Mouse (Mus musculus) liver, embryonic 14.5 days (tissue): ENCODE results near the gene Prune2. TPM values are rescaled to one million over a fixed set of nuclear protein-coding genes. Genes with fewer than 3 reads are reported as not detected.

ENCODE experiments used
- ATAC-seq: fragments of 200-750 bp; cut with Nextera tagmentation; 2 replicates; pipeline ENCODE4 v1.8.0; 2017; ENCODE audit warnings: moderate number of reproducible peaks, mild to moderate bottlenecking, moderate library complexity; ENCODE audit not compliant: insufficient read depth
- DNase-seq, 3 experiments: peaks; one replicate each; pipeline ENCODE4 v3.0.0-alpha.2; 2012 to 2013; ENCODE audit warnings: low read depth in 3 of 3, low spot score in 3 of 3
- H3K27ac ChIP-seq: fragments of 300-500 bp; sonication (generic); 2 replicates; pipeline ENCODE4 v1.5.1; 2014; ENCODE audit warnings: moderate library complexity, mild to moderate bottlenecking, control low read depth, inconsistent platforms
- H3K27me3 ChIP-seq: fragments of 300-500 bp; sonication (generic); 2 replicates; pipeline ENCODE4 v1.6.1; 2014; ENCODE audit warnings: mild to moderate bottlenecking, low read length, moderate library complexity; ENCODE audit not compliant: control insufficient read depth, insufficient read depth
- H3K36me3 ChIP-seq: fragments of 300-500 bp; sonication (generic); replicated peaks from 2 replicates; pipeline ENCODE4 v1.6.1; 2014; ENCODE audit warnings: low read depth; ENCODE audit not compliant: control insufficient read depth, insufficient read depth
- H3K4me1 ChIP-seq, 2 experiments: fragments of 200-500 bp in 1 of 2; fragments of 300-500 bp in 1 of 2; sonication (generic) in 1 of 2; replicated peaks; 2 replicates each; pipeline ENCODE4 v1.6.1; 2012 to 2014; ENCODE audit warnings: antibody characterized with exemption in 1 of 2, inconsistent platforms in 1 of 2, low read length in 1 of 2; ENCODE audit not compliant: control insufficient read depth in 2 of 2, insufficient read depth in 2 of 2
- H3K4me2 ChIP-seq: fragments of 300-500 bp; sonication (generic); 2 replicates; pipeline ENCODE4 v1.6.1; 2014; ENCODE audit warnings: low read depth, mild to moderate bottlenecking, control low read depth, moderate library complexity
- H3K4me3 ChIP-seq, 2 experiments: fragments of 200-500 bp in 1 of 2; fragments of 300-500 bp in 1 of 2; sonication (generic) in 1 of 2; 2 replicates each; pipeline ENCODE4 v1.5.1; 2012 to 2014; ENCODE audit warnings: low read depth in 2 of 2, low read length in 2 of 2, mild to moderate bottlenecking in 2 of 2, control low read depth in 1 of 2, inconsistent platforms in 1 of 2, moderate library complexity in 1 of 2; ENCODE audit not compliant: insufficient read depth in 1 of 2
- H3K9ac ChIP-seq: fragments of 300-500 bp; sonication (generic); replicated peaks from 2 replicates; pipeline ENCODE4 v1.6.1; 2014; ENCODE audit warnings: mild to moderate bottlenecking, control low read depth, moderate library complexity
- H3K9me3 ChIP-seq: fragments of 300-500 bp; sonication (generic); 2 replicates; pipeline ENCODE4 v1.6.1; 2016; ENCODE audit warnings: low read length, mixed read lengths; ENCODE audit not compliant: control insufficient read depth
- CTCF ChIP-seq: IDR thresholded peaks from 2 replicates; pipeline ENCODE4 v1.5.1; 2016; ENCODE audit warnings: antibody characterized with exemption, low read depth, control low read depth
- EP300 ChIP-seq: IDR thresholded peaks from 2 replicates; pipeline ENCODE4 v1.6.1; 2016; ENCODE audit warnings: antibody characterized with exemption, low read depth
- WGBS: fragments of 180-500 bp; shearing (Covaris S2); extraction: QIAGEN DNeasy Blood & Tissue Kit; methylation state at CpG from one replicate; pipeline ENCODE4 v1.1.7; 2014; ENCODE audit not compliant: insufficient replicate concordance; 5-methylcytosine and 5-hydroxymethylcytosine counted together
- polyA plus RNA-seq, 2 experiments: library from polyadenylated mRNA; depleted of rRNA in 1 of 2; stranded (reverse) in 1 of 2; unstranded in 1 of 2; fragments of >200 nt; fragmentation: Nextera tagmentation in 1 of 2; extraction: Ambion mirVana in 1 of 2; gene quantifications; 2 replicates each; pipeline versions ENCODE4 v1.2.1 to v1.2.3; 2012 to 2014

Prune2 gene
- polyA plus RNA-seq, 2 experiments, result 0.26 to 0.29 TPM

DNA sequence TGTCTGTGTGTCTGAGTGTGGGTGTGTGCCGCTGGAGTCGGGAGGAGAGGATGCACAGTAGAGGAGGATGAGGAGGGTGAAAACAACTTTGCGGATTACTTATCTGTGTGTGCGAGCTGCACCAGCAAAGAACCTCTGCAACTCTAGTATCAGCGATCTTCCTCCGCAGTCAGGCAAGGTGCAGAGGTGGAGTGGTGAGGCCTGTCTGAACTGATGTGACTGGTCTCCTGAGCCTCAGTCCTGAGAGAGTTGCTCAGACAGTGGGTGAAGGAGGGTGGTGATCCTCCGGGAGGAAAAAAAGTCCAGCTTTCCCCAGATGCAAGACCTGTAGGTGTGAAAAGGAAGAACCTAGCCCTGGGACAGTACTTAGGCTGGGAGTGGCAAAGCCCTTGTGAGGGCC, 401 bp downstream of the Prune2 start:
- Histone ChIP-seq H3K36me3 (no peaks in the 10 kb centered on the region), H3K4me1 (peaks cover 0 to 7% of the 10 kb centered on the region in 2 experiments; a peak in 1 of 4 replicates), H3K9me3 (no peaks in the 10 kb centered on the region), H3K27ac (no peak overlapping the region), H3K9ac (no peak overlapping the region), H3K27me3 (peaks cover 11% of the 10 kb centered on the region), H3K4me2 (peak overlapping the region; percentile 46), H3K4me3 (peak overlapping the region; percentile 24 to 28; a peak in 2 of 4 replicates)
- no peak for DNase-seq
- WGBS, result 2% methylated on average over 7 of the region's 7 CpGs
- TF ChIP-seq CTCF, result no peak
- no peak for TF ChIP-seq EP300
- no peak for ATAC-seq

DNA sequence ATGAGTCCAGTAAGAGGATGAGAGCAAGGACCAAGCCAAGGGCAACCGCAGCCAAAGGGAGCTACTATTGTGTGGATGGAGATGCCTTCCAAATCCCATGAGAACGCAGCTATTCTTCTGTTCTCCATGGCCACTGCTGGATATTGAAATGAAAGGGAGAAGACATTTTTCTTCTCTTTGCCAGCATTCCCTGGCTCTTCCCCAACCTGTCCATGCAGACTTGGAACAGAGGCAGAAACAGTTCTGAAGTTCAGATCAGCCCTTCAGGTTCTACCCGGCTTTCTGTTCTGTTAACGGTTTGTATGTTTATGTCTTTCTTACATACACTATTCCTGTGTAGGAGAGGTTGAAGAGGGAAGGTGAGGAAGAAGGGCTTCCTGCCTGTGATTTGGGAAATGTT, 3.1 kb downstream of the Prune2 start:
- Histone ChIP-seq H3K4me2 (no peak overlapping the region), H3K9me3 (no peaks in the 10 kb centered on the region), H3K4me3 (no peak overlapping the region), H3K27me3 (peaks cover 8% of the 10 kb centered on the region), H3K27ac (no peak overlapping the region), H3K9ac (no peak overlapping the region), H3K4me1 (peaks cover 0 to 7% of the 10 kb centered on the region in 2 experiments; a peak in 1 of 4 replicates), H3K36me3 (no peaks in the 10 kb centered on the region)
- no peak for ATAC-seq
- TF ChIP-seq EP300 (no peak), CTCF (no peak)
- 63% methylated on average over 4 of the region's 4 CpGs for WGBS
- no peak for DNase-seq

DNA sequence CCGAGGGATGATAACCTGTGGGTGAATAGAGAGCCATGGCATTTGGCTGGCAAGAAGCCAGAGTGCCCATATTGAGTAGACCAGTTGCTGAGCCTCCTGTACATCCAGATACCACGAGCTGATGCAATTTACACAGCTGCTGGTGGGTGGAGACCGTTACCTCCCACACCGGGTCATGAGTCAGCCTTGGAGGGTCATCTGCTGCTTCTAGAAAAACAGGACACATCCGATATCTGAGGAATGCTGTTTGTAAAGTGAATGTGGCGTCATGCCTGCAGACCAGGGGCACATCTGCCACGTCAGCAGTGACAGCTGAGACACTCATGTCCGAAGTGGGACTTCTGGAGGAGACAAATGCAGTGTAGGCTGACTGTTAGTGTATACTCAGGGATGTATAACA, 3.6 kb downstream of the Prune2 start:
- Histone ChIP-seq H3K4me2 (no peak overlapping the region), H3K27me3 (peaks cover 8% of the 10 kb centered on the region), H3K4me3 (no peak overlapping the region), H3K4me1 (peaks cover 0 to 7% of the 10 kb centered on the region in 2 experiments; a peak in 1 of 4 replicates), H3K36me3 (no peaks in the 10 kb centered on the region), H3K27ac (no peak overlapping the region), H3K9ac (no peak overlapping the region), H3K9me3 (no peaks in the 10 kb centered on the region)
- 42% methylated on average over 8 of the region's 8 CpGs for WGBS
- no peak for ATAC-seq
- TF ChIP-seq CTCF, result no peak
- no peak for TF ChIP-seq EP300
- DNase-seq, result no peak

DNA sequence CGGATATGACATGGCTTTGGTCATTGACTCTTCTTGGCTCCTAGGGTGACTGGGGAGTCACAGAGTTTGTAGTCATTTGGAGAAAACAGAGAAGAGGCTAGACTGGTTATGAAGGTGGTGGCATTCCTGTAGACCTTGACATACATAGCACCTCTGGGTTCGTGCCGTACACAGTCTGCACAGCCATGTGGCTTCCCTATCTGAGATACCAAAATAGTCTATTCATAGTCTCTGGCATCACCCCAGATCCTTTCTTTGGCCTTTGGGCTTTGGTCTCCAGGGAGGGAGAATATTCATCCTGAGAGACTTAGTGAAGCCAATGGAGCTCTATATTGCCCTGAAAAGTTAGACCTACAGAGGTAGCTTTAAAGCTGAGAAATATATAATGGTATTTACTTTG, 5.1 kb downstream of the Prune2 start:
- no peak overlapping the region for H3K4me3 ChIP-seq
- ATAC-seq (no peak), DNase-seq (no peak)
- H3K9me3 ChIP-seq, result no peaks in the 10 kb centered on the region
- peaks cover 0 to 7% of the 10 kb centered on the region in 2 experiments; a peak in 1 of 4 replicates for H3K4me1 ChIP-seq
- 75% methylated on average over 3 of the region's 3 CpGs for WGBS
- no peak for TF ChIP-seq EP300
- no peak for TF ChIP-seq CTCF
- H3K36me3 ChIP-seq, result no peaks in the 10 kb centered on the region
- H3K9ac ChIP-seq, result no peak overlapping the region
- no peak overlapping the region for H3K4me2 ChIP-seq
- H3K27me3 ChIP-seq, result peaks cover 4% of the 10 kb centered on the region
- no peak overlapping the region for H3K27ac ChIP-seq

DNA sequence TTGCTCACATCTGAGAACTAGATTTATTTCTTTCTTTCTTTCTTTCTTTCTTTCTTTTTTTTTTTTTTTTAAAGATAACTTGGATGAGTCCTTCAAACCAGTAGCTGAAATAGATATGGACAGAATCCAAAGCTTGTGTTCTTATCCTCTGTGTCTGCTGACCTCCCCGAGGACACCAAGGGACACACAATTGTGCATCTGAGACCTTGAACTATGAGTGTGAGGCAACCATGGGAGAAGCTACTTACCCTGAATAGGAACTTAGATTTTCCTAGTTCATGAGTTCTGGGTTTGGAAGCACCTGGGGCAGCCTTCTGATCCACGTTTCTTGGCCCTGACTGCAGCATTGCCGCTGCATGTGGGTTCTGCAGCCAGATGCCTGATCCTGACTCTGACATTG, 7.3 kb downstream of the Prune2 start:
- Histone ChIP-seq H3K36me3 (no peaks in the 10 kb centered on the region), H3K9me3 (no peaks in the 10 kb centered on the region), H3K4me1 (no peaks in the 10 kb centered on the region), H3K27ac (no peak overlapping the region), H3K27me3 (no peaks in the 10 kb centered on the region), H3K9ac (no peak overlapping the region), H3K4me2 (no peak overlapping the region), H3K4me3 (no peak overlapping the region)
- TF ChIP-seq CTCF, result no peak
- ATAC-seq (no peak), DNase-seq (no peak)
- 63% methylated on average over 3 of the region's 3 CpGs for WGBS
